Mouse (Mus musculus) intestine, embryonic 16.5 days (tissue): ENCODE measurements around the gene Map3k14. TPM values are rescaled to one million over a fixed set of nuclear protein-coding genes. Genes with fewer than 3 reads are reported as not detected.
"Not testable (repeated sequence)": the region's sequence is repeated elsewhere in the genome, so short reads cannot be mapped to it uniquely, and the experiment has no call there.

Experiments
- ATAC-seq: fragments of 200-750 bp; cut with Nextera tagmentation; 2 replicates; pipeline ENCODE4 v1.8.0; 2017; ENCODE audit warnings: moderate TSS enrichment, moderate library complexity
- H3K27ac ChIP-seq: fragments of 300-500 bp; sonication (generic); 2 replicates; pipeline ENCODE4 v1.5.1; 2014; ENCODE audit warnings: mild to moderate bottlenecking, low read length
- H3K27me3 ChIP-seq: fragments of 300-500 bp; sonication (generic); replicated peaks from 2 replicates; pipeline ENCODE4 v1.6.1; 2014; ENCODE audit warnings: low read length, control low read depth, mixed read lengths; ENCODE audit not compliant: control insufficient read depth, insufficient read depth
- H3K36me3 ChIP-seq: fragments of 300-500 bp; sonication (generic); 2 replicates; pipeline ENCODE4 v1.6.1; 2014; ENCODE audit warnings: low read length, control low read depth; ENCODE audit not compliant: control insufficient read depth, insufficient read depth
- H3K4me1 ChIP-seq: fragments of 300-500 bp; sonication (generic); 2 replicates; pipeline ENCODE4 v1.6.1; 2014; ENCODE audit warnings: low read length, control low read depth, mixed read lengths; ENCODE audit not compliant: control insufficient read depth, insufficient read depth
- H3K4me2 ChIP-seq: fragments of 300-500 bp; sonication (generic); 2 replicates; pipeline ENCODE4 v1.6.1; 2014; ENCODE audit warnings: low read depth, low read length, control low read depth
- H3K4me3 ChIP-seq: fragments of 300-500 bp; sonication (generic); 2 replicates; pipeline ENCODE4 v1.5.1; 2014; ENCODE audit warnings: mild to moderate bottlenecking, low read length
- H3K9ac ChIP-seq: fragments of 300-500 bp; sonication (generic); 2 replicates; pipeline ENCODE4 v1.6.1; 2014; ENCODE audit warnings: low read depth, low read length
- H3K9me3 ChIP-seq: fragments of 300-500 bp; sonication (generic); 2 replicates; pipeline ENCODE4 v1.6.1; 2016; ENCODE audit warnings: low read length, control low read depth; ENCODE audit not compliant: control insufficient read depth
- WGBS: fragments of 180-500 bp; shearing (Covaris S2); extraction: QIAGEN DNeasy Blood & Tissue Kit; methylation state at CpG from one replicate; pipeline ENCODE4 v1.1.7; 2014; 5-methylcytosine and 5-hydroxymethylcytosine counted together
- polyA plus RNA-seq: library from polyadenylated mRNA; unstranded; fragments of >200 nt; fragmentation: Nextera tagmentation; extraction: Ambion mirVana; gene quantifications from 2 replicates; pipeline ENCODE4 v1.2.1, GENCODE M21; 2015

The Map3k14 gene
- polyA plus RNA-seq, 1 experiment from 2014 or later, result 3.1 TPM

DNA sequence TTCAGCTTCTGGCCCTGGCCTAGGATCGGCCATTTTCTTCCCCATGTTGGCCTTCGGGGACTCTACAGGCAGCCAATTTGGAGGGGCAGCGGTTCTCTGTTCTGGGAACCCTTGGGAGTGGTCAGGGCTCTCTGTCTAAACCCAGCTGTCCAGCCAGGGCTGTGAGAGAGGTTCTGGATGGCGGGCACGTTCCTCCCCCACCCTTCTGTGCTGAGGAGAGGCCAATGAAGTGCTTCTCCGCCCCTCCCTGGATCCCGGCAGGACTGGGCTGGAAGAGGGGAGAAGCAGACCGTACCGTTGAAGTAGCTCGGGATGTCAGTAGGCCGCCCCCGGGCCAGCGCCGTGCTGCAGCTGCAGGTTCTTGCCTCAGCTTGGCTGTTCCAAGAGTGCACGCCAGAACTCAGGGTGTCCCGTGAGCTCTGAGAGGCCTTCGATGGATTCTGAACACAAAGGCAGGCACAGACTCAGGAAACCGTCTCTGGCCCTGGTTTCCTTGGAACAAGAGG, 43.3 kb downstream of the Map3k14 start:
- no peak for ATAC-seq
- peak overlapping the region; percentile 45 for H3K27ac ChIP-seq
- H3K36me3 ChIP-seq, result peaks cover 18% of the 10 kb centered on the region
- 66% methylated on average over 18 of the region's 18 CpGs for WGBS
- no peaks in the 10 kb centered on the region for H3K27me3 ChIP-seq
- no peak overlapping the region for H3K4me3 ChIP-seq
- H3K4me2 ChIP-seq, result no peak overlapping the region
- peaks cover 7% of the 10 kb centered on the region; the same call in 1 of the 2 replicates for H3K4me1 ChIP-seq
- H3K9ac ChIP-seq, result 0 out of 2 replicates have a peak overlapping the region, but pooled peaks have one; percentile 10
- H3K9me3 ChIP-seq, result no peaks in the 10 kb centered on the region

DNA sequence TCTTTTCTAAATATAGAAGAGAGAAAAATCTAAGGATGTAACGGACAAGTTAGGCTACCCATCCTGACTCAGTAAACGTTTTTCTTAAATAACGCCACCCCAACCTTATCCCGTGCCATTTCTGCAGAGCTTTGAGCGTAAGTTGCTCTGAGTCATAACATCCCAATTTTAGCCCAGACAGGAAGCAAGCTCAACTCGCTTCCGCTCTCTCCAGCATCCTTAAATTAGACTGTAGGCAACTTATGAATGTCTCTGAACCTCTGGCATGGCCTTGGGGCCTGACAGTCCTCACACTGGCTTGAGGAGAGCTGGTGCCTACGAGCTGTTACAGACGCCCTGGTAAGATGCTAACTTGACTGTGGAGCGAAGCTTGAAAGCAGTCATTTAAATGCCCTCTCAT, 43.8 kb downstream of the Map3k14 start:
- H3K9ac ChIP-seq, result 0 out of 2 replicates have a peak overlapping the region, but pooled peaks have one; percentile 10
- no peak overlapping the region for H3K4me2 ChIP-seq
- 83% methylated on average over 10 of the region's 10 CpGs for WGBS
- H3K9me3 ChIP-seq, result no peaks in the 10 kb centered on the region
- H3K36me3 ChIP-seq, result peaks cover 18% of the 10 kb centered on the region
- H3K4me1 ChIP-seq, result peaks cover 9% of the 10 kb centered on the region
- peak overlapping the region; percentile 45 for H3K27ac ChIP-seq
- H3K4me3 ChIP-seq, result no peak overlapping the region
- ATAC-seq, result no peak
- H3K27me3 ChIP-seq, result no peaks in the 10 kb centered on the region

GRCm38 (mm10) chr11:103222718-103223117, 44.6 kb downstream of the Map3k14 start:
- WGBS, result 87% methylated on average over 4 of the region's 4 CpGs
- H3K9ac ChIP-seq, H3K9me3 ChIP-seq, H3K27me3 ChIP-seq, ATAC-seq, H3K4me2 ChIP-seq, H3K27ac ChIP-seq, H3K4me3 ChIP-seq: not testable (repeated sequence)
- Histone ChIP-seq H3K36me3 (peaks cover 18% of the 10 kb centered on the region), H3K4me1 (peaks cover 16% of the 10 kb centered on the region)

GRCm38 (mm10) chr11:103221437-103221836, 45.8 kb downstream of the Map3k14 start:
- peak; percentile 73 for ATAC-seq
- H3K36me3 ChIP-seq, result peaks cover 13% of the 10 kb centered on the region

DNA sequence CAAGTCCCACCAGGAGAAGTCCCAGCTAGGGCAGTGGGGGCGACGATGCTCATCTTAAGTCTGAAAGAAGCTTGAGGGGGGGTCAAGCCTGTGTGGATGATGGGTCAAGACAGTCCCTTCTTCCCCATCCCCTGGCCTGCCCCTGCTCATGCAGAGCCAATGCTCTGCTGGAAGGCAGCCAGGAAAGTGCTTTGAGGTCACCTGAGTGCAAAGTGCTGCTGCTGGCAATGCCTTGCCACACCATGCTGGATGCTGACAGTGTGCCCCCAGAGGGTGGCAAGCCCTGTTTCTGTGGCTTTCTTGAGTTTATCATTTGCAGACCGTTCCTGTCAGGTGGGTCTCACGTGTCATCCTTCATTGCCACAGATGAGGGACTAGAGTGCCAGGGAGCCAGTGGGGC, 47.3 kb downstream of the Map3k14 start:
- Histone ChIP-seq H3K9ac (no peak overlapping the region), H3K4me1 (peaks cover 12% of the 10 kb centered on the region), H3K4me2 (no peak overlapping the region), H3K4me3 (no peak overlapping the region), H3K27me3 (no peaks in the 10 kb centered on the region), H3K27ac (no peak overlapping the region), H3K9me3 (no peaks in the 10 kb centered on the region), H3K36me3 (peaks cover 13% of the 10 kb centered on the region)
- ATAC-seq, result no peak
- 90% methylated on average over 4 of the region's 4 CpGs for WGBS

More at GRCm38 (mm10) chr11:103221437-103221836, 45.8 kb downstream of the Map3k14 start:
- 58% methylated on average over 6 of the region's 6 CpGs for WGBS
- no peaks in the 10 kb centered on the region for H3K9me3 ChIP-seq
- peak overlapping the region; percentile 15; the same call in 1 of the 2 replicates for H3K4me3 ChIP-seq
- H3K9ac ChIP-seq, result no peak overlapping the region
- no peak overlapping the region for H3K27ac ChIP-seq
- peaks cover 15% of the 10 kb centered on the region for H3K4me1 ChIP-seq
- no peaks in the 10 kb centered on the region for H3K27me3 ChIP-seq
- 0 out of 2 replicates have a peak overlapping the region, but pooled peaks have one; percentile 8 for H3K4me2 ChIP-seq

DNA sequence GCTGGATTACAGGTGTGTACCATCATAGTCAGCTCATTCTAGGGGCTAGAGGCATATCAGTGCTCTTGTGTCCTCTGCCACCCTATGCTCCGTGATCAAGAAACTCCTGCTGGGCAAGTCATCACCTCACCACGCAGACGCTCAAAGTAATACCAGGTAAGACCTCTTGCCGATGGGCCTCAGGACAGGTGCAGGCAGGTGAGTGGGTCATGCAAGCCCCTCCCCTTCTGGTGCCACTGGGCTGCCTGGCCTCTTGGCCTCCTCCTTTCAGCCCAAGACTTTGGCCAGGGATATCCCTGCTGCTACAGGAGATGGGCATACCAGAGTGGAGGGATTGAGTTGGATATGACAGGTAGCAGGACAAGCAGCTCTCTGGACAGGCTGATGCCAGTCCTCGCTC, 48.0 kb downstream of the Map3k14 start:
- Histone ChIP-seq H3K9me3 (no peaks in the 10 kb centered on the region), H3K36me3 (peaks cover 13% of the 10 kb centered on the region), H3K4me2 (no peak overlapping the region), H3K4me3 (no peak overlapping the region), H3K4me1 (peaks cover 12% of the 10 kb centered on the region), H3K27me3 (no peaks in the 10 kb centered on the region), H3K27ac (no peak overlapping the region), H3K9ac (no peak overlapping the region)
- 89% methylated on average over 5 of the region's 5 CpGs for WGBS
- ATAC-seq, result no peak

DNA sequence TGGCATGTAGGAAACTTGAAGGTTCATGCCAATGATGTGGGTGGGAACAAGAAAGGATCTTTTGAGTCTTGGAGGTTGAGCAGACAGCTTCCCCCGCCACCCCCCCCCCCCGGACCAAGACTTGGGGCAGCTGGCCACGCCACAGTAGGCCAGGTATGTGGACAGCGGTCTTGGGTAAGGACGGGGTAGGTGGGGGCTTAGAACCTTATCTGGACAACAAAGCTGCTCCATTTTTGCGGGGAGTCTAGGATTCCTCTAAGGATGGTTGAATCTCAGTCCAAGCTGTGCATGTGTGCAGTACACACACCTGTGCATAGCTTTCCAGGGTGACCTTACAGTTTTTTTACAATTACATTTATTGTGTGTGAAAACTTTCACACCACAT, 48.8 kb downstream of the Map3k14 start:
- Histone ChIP-seq H3K9ac (peak overlapping the region; percentile 71), H3K27me3 (no peaks in the 10 kb centered on the region), H3K4me3 (peak overlapping the region; percentile 57), H3K4me2 (peak overlapping the region; percentile 97), H3K4me1 (peaks cover 12% of the 10 kb centered on the region), H3K9me3 (no peaks in the 10 kb centered on the region), H3K36me3 (peaks cover 7% of the 10 kb centered on the region), H3K27ac (no peak overlapping the region)
- 28% methylated on average over 6 of the region's 6 CpGs for WGBS
- no peak for ATAC-seq

GRCm38 (mm10) chr11:103217790-103218516, 49.3 kb downstream of the Map3k14 start, which contains the start of gene Spata32:
Gene Spata32 (minus strand): TSS chr11:103218432.
- H3K27me3 ChIP-seq, result no peaks in the 10 kb centered on the region
- H3K36me3 ChIP-seq, result peaks cover 6% of the 10 kb centered on the region; the same call in 1 of the 2 replicates
- H3K4me2 ChIP-seq, result peak within 1 kb of the TSS; percentile 97
- H3K9me3 ChIP-seq, result no peaks in the 10 kb centered on the region
- H3K27ac ChIP-seq, result peak within 1 kb of the TSS; percentile 63
- peaks cover 12% of the 10 kb centered on the region for H3K4me1 ChIP-seq
- H3K9ac ChIP-seq, result peak within 1 kb of the TSS; percentile 71
- under 1% methylated on average over 45 of the region's 45 CpGs for WGBS
- peak; percentile 81 for ATAC-seq
- peak within 1 kb of the TSS; percentile 57 for H3K4me3 ChIP-seq

DNA sequence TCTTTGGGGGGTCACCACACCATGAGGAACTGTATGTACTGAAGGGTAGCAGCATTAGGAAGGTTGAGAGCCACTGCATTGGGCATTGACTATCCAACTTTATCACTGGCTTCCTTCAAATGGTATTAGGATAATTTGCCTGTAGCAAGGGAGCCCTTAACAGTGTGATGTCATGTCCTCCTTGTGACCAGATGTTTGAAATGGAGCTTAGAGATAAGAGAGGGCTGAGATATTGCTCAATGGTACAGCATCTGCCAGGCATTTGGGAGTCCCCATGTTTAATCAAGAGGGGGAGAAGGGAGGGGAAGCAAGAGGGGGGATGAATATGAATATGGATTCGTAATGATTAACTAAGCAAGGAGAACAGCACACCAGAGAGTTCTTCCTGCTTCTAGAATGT, 51.9 kb downstream of the Map3k14 start:
- 0 out of 2 replicates have a peak, but pooled peaks cover 6% of the 10 kb centered on the region for H3K36me3 ChIP-seq
- no peak overlapping the region for H3K4me3 ChIP-seq
- no peak overlapping the region for H3K27ac ChIP-seq
- H3K4me2 ChIP-seq, result no peak overlapping the region
- peaks cover 10% of the 10 kb centered on the region for H3K4me1 ChIP-seq
- no peak overlapping the region for H3K9ac ChIP-seq
- ATAC-seq, result 0 out of 2 replicates have a peak, but pooled peaks have one; percentile 24
- no peaks in the 10 kb centered on the region for H3K27me3 ChIP-seq
- WGBS, result 62% methylated on average over 1 of the region's 1 CpGs
- H3K9me3 ChIP-seq, result no peaks in the 10 kb centered on the region
